Mouse (Mus musculus) intestine, embryonic 15.5 days (tissue): ENCODE data around the gene Acin1. TPM values are rescaled to one million over a fixed set of nuclear protein-coding genes. Genes with fewer than 3 reads are reported as not detected.

ENCODE experiments used
- ATAC-seq: fragments of 200-750 bp; cut with Nextera tagmentation; 2 replicates; pipeline ENCODE4 v1.8.0; 2017; ENCODE audit warnings: moderate TSS enrichment, moderate library complexity
- H3K27ac ChIP-seq: fragments of 300-500 bp; sonication (generic); 2 replicates; pipeline ENCODE4 v1.5.1; 2015; ENCODE audit warnings: mild to moderate bottlenecking, inconsistent platforms
- H3K27me3 ChIP-seq: fragments of 300-500 bp; sonication (generic); replicated peaks from 2 replicates; pipeline ENCODE4 v1.6.1; 2015; ENCODE audit warnings: inconsistent platforms
- H3K36me3 ChIP-seq: fragments of 300-500 bp; sonication (generic); 2 replicates; pipeline ENCODE4 v1.6.1; 2015; ENCODE audit warnings: inconsistent platforms
- H3K4me1 ChIP-seq: fragments of 300-500 bp; sonication (generic); replicated peaks from 2 replicates; pipeline ENCODE4 v1.6.1; 2015; ENCODE audit warnings: inconsistent platforms
- H3K4me2 ChIP-seq: fragments of 300-500 bp; sonication (generic); replicated peaks from 2 replicates; pipeline ENCODE4 v1.6.1; 2015; ENCODE audit warnings: mild to moderate bottlenecking, inconsistent platforms
- H3K4me3 ChIP-seq: fragments of 300-500 bp; sonication (generic); replicated peaks from 2 replicates; pipeline ENCODE4 v1.5.1; 2015; ENCODE audit warnings: inconsistent platforms
- H3K9ac ChIP-seq: fragments of 300-500 bp; sonication (generic); 2 replicates; pipeline ENCODE4 v1.6.1; 2015; ENCODE audit warnings: inconsistent platforms
- H3K9me3 ChIP-seq: fragments of 300-500 bp; sonication (generic); 2 replicates; pipeline ENCODE4 v1.6.1; 2016; ENCODE audit warnings: inconsistent platforms
- WGBS: fragments of 180-500 bp; shearing (Covaris S2); methylation state at CpG from one replicate; pipeline ENCODE4 v1.1.7; 2015; 5-methylcytosine and 5-hydroxymethylcytosine counted together
- polyA plus RNA-seq: library from polyadenylated mRNA; unstranded; fragments of >200 nt; fragmentation: Nextera tagmentation; extraction: Ambion mirVana; gene quantifications from 2 replicates; pipeline ENCODE4 v1.2.1, GENCODE M21; 2015

The Acin1 gene
- polyA plus RNA-seq, 1 experiment from 2014 or later: 107 TPM

GRCm38 (mm10) chr14:54652787-54653186, 33.9 kb downstream of the Acin1 start:
- WGBS: 2% methylated on average over 7 of the region's 7 CpGs
- peaks cover 48% of the 10 kb centered on the region for H3K36me3 ChIP-seq

GRCm38 (mm10) chr14:54651556-54651955, 35.2 kb downstream of the Acin1 start:
- Histone ChIP-seq H3K9me3 (no peaks in the 10 kb centered on the region), H3K4me2 (0 out of 2 replicates have a peak overlapping the region, but pooled peaks have one; percentile 7), H3K4me3 (no peak overlapping the region), H3K36me3 (peaks cover 50% of the 10 kb centered on the region), H3K9ac (no peak overlapping the region), H3K27me3 (no peaks in the 10 kb centered on the region), H3K27ac (peak overlapping the region; percentile 40; the same call in 1 of the 2 replicates), H3K4me1 (peaks cover 24% of the 10 kb centered on the region)
- no peak for ATAC-seq
- 75% methylated on average over 4 of the region's 4 CpGs for WGBS

More at GRCm38 (mm10) chr14:54652787-54653186, 33.9 kb downstream of the Acin1 start:
- peaks cover 24% of the 10 kb centered on the region for H3K4me1 ChIP-seq
- H3K4me2 ChIP-seq: peak overlapping the region; percentile 62
- no peaks in the 10 kb centered on the region for H3K27me3 ChIP-seq
- H3K27ac ChIP-seq: peak overlapping the region; percentile 77; the same call in 1 of the 2 replicates
- no peak for ATAC-seq
- H3K9ac ChIP-seq: peak overlapping the region; percentile 65
- peak overlapping the region; percentile 66 for H3K4me3 ChIP-seq
- H3K9me3 ChIP-seq: no peaks in the 10 kb centered on the region

GRCm38 (mm10) chr14:54650621-54651454, 35.9 kb downstream of the Acin1 start:
- Histone ChIP-seq H3K4me3 (no peak overlapping the region), H3K9me3 (no peaks in the 10 kb centered on the region), H3K27ac (peak overlapping the region; percentile 40; the same call in 1 of the 2 replicates), H3K27me3 (no peaks in the 10 kb centered on the region), H3K4me2 (0 out of 2 replicates have a peak overlapping the region, but pooled peaks have one; percentile 7), H3K4me1 (peaks cover 24% of the 10 kb centered on the region), H3K9ac (no peak overlapping the region), H3K36me3 (peaks cover 49% of the 10 kb centered on the region)
- ATAC-seq: peak; percentile 46
- WGBS: 61% methylated on average over 23 of the region's 23 CpGs

- Histone ChIP-seq H3K4me3 (no peak overlapping the region), H3K36me3 (peaks cover 75% of the 10 kb centered on the region), H3K9me3 (no peaks in the 10 kb centered on the region), H3K4me2 (no peak overlapping the region), H3K27me3 (no peaks in the 10 kb centered on the region), H3K9ac (no peak overlapping the region), H3K27ac (no peak overlapping the region), H3K4me1 (peaks cover 16% of the 10 kb centered on the region)
- ATAC-seq: no peak
- WGBS: 78% methylated on average over 4 of the region's 4 CpGs
Observed at GRCm38 (mm10) chr14:54647900-54648299, 38.8 kb downstream of the Acin1 start.

GRCm38 (mm10) chr14:54646898-54647636, 39.7 kb downstream of the Acin1 start:
- H3K27ac ChIP-seq: no peak overlapping the region
- 89% methylated on average over 8 of the region's 8 CpGs for WGBS
- H3K9me3 ChIP-seq: no peaks in the 10 kb centered on the region
- H3K36me3 ChIP-seq: peaks cover 82% of the 10 kb centered on the region
- H3K9ac ChIP-seq: no peak overlapping the region
- H3K27me3 ChIP-seq: no peaks in the 10 kb centered on the region
- ATAC-seq: no peak
- H3K4me2 ChIP-seq: no peak overlapping the region
- peaks cover 10% of the 10 kb centered on the region for H3K4me1 ChIP-seq
- H3K4me3 ChIP-seq: no peak overlapping the region

GRCm38 (mm10) chr14:54646455-54646854, 40.3 kb downstream of the Acin1 start:
- ATAC-seq: no peak
- H3K27me3 ChIP-seq: no peaks in the 10 kb centered on the region
- peaks cover 8% of the 10 kb centered on the region; the same call in 1 of the 2 replicates for H3K4me1 ChIP-seq
- H3K9me3 ChIP-seq: no peaks in the 10 kb centered on the region
- no peak overlapping the region for H3K9ac ChIP-seq
- no peak overlapping the region for H3K27ac ChIP-seq
- 91% methylated on average over 17 of the region's 17 CpGs for WGBS
- no peak overlapping the region for H3K4me2 ChIP-seq
- no peak overlapping the region for H3K4me3 ChIP-seq
- H3K36me3 ChIP-seq: peaks cover 79% of the 10 kb centered on the region

GRCm38 (mm10) chr14:54644294-54644693, 42.4 kb downstream of the Acin1 start:
- H3K9me3 ChIP-seq: no peaks in the 10 kb centered on the region
- no peak for ATAC-seq
- H3K9ac ChIP-seq: no peak overlapping the region
- H3K4me2 ChIP-seq: no peak overlapping the region
- no peaks in the 10 kb centered on the region for H3K27me3 ChIP-seq
- no peak overlapping the region for H3K27ac ChIP-seq
- H3K36me3 ChIP-seq: peaks cover 62% of the 10 kb centered on the region
- peaks cover 11% of the 10 kb centered on the region for H3K4me1 ChIP-seq
- no peak overlapping the region for H3K4me3 ChIP-seq
- 87% methylated on average over 9 of the region's 9 CpGs for WGBS

- no peak overlapping the region for H3K9ac ChIP-seq
- H3K4me1 ChIP-seq: peaks cover 16% of the 10 kb centered on the region
- peaks cover 52% of the 10 kb centered on the region for H3K36me3 ChIP-seq
- H3K4me2 ChIP-seq: no peak overlapping the region
- no peak for ATAC-seq
- 91% methylated on average over 2 of the region's 2 CpGs for WGBS
- no peak overlapping the region for H3K4me3 ChIP-seq
- no peak overlapping the region for H3K27ac ChIP-seq
- no peaks in the 10 kb centered on the region for H3K27me3 ChIP-seq
- no peaks in the 10 kb centered on the region for H3K9me3 ChIP-seq
Observed at GRCm38 (mm10) chr14:54643011-54643410, 43.7 kb downstream of the Acin1 start.

- WGBS: 83% methylated on average over 25 of the region's 25 CpGs
- Histone ChIP-seq H3K27ac (no peak overlapping the region), H3K36me3 (peaks cover 50% of the 10 kb centered on the region)
Observed at GRCm38 (mm10) chr14:54642224-54642944, 44.3 kb downstream of the Acin1 start.

GRCm38 (mm10) chr14:54641305-54641969, 45.3 kb downstream of the Acin1 start, which contains the start of gene Cdh24:
TSS of gene Cdh24 (minus strand) at chr14:54641364.
- H3K9me3 ChIP-seq: no peaks in the 10 kb centered on the region
- peak within 1 kb of the TSS; percentile 67 for H3K27ac ChIP-seq
- H3K4me3 ChIP-seq: peak within 1 kb of the TSS; percentile 74
- H3K4me1 ChIP-seq: peaks cover 16% of the 10 kb centered on the region
- WGBS: 0% methylated on average over 51 of the region's 52 CpGs
- H3K9ac ChIP-seq: peak within 1 kb of the TSS; percentile 83
- peak; percentile 97 for ATAC-seq
- H3K36me3 ChIP-seq: peaks cover 40% of the 10 kb centered on the region
- peak within 1 kb of the TSS; percentile 89 for H3K4me2 ChIP-seq
- no peaks in the 10 kb centered on the region for H3K27me3 ChIP-seq

More at GRCm38 (mm10) chr14:54642224-54642944, 44.3 kb downstream of the Acin1 start:
- no peaks in the 10 kb centered on the region for H3K9me3 ChIP-seq
- no peaks in the 10 kb centered on the region for H3K27me3 ChIP-seq
- ATAC-seq: no peak
- H3K4me3 ChIP-seq: no peak overlapping the region
- H3K4me1 ChIP-seq: peaks cover 16% of the 10 kb centered on the region
- H3K9ac ChIP-seq: no peak overlapping the region
- H3K4me2 ChIP-seq: no peak overlapping the region

- peaks cover 38% of the 10 kb centered on the region for H3K36me3 ChIP-seq
- ATAC-seq: peak; percentile 42
Observed at GRCm38 (mm10) chr14:54640946-54641304, 45.8 kb downstream of the Acin1 start, which contains the start of gene Gm17606. TSS of gene Gm17606 (plus strand) at chr14:54640952.

More at GRCm38 (mm10) chr14:54640946-54641304, 45.8 kb downstream of the Acin1 start, which contains the start of gene Gm17606:
- peak within 1 kb of the TSS; percentile 89 for H3K4me2 ChIP-seq
- H3K9ac ChIP-seq: peak within 1 kb of the TSS; percentile 83
- H3K27ac ChIP-seq: peak within 1 kb of the TSS; percentile 67
- WGBS: under 1% methylated on average over 28 of the region's 28 CpGs
- H3K27me3 ChIP-seq: no peaks in the 10 kb centered on the region
- H3K4me3 ChIP-seq: peak within 1 kb of the TSS; percentile 74
- H3K4me1 ChIP-seq: peaks cover 16% of the 10 kb centered on the region
- H3K9me3 ChIP-seq: no peaks in the 10 kb centered on the region
